Mouse (Mus musculus) stomach, postnatal 0 days (tissue): ENCODE data around the gene Mdga1.

ENCODE experiments used
- CTCF ChIP-seq: IDR thresholded peaks from 2 replicates; pipeline ENCODE4 v1.5.1; 2016; ENCODE audit warnings: antibody characterized with exemption, low read depth, mild to moderate bottlenecking, moderate library complexity
- EP300 ChIP-seq: optimal IDR thresholded peaks from 2 replicates; pipeline ENCODE3; 2016; ENCODE audit warnings: antibody characterized with exemption

DNA sequence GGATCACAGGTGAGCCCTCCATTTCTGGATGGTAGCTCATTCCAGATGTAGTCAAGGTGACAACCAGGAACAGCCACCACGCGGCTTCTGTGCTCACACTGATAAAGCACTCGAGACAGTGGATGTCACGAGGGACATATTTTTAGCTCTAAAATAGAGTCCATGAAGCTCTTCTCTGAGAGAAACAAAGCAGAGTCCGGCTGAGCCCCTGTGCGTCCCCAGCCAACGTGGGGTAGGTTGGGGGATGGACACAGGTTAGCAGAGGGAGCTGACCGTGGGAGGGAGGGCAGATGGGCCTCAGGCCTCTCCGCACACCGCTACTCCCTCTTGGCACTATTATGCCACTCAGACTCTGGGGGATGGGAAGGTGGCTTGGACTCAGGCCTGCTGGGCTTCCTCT is 181.3 kb downstream of the Mdga1 start:
- TF ChIP-seq CTCF = no peak
- TF ChIP-seq EP300 = no peak
